Mouse (Mus musculus): ENCODE data around the gene Sult2b1. TPM values are rescaled to one million over a fixed set of nuclear protein-coding genes. Genes with fewer than 3 reads are reported as not detected.

Sult2b1 gene
- 1.6 and 1.7 TPM in 2 replicates for polyA plus RNA-seq (2016; fragmentation: Nextera tagmentation; extraction: Ambion mirVana)

GRCm38 (mm10) chr7:45784524-45785372, at the start of gene Sult2b1:
Gene Sult2b1 (minus strand): TSS chr7:45784669.
- no peaks in the 10 kb centered on the region for H3K9me3 ChIP-seq
- H3K4me3 ChIP-seq, result peak within 1 kb of the TSS; percentile 86
- WGBS, result 24% methylated on average over 20 of the region's 20 CpGs
- H3K27ac ChIP-seq (replicated peaks), result peak within 1 kb of the TSS; percentile 89
- peaks cover 47% of the 10 kb centered on the region for H3K4me1 ChIP-seq
- DNase-seq (ENCODE audit: low spot score), result peak; percentile 94
- peaks cover 31% of the 10 kb centered on the region for H3K27me3 ChIP-seq (replicated peaks; ENCODE audit: low read depth, poor library complexity, severe bottlenecking)
- H3K36me3 ChIP-seq (replicated peaks), result peaks cover 28% of the 10 kb centered on the region

GRCm38 (mm10) chr7:45833924-45834323, 49.5 kb upstream of the Sult2b1 start:
- Histone ChIP-seq H3K36me3 (replicated peaks) (peaks cover 11% of the 10 kb centered on the region), H3K27me3 (replicated peaks; ENCODE audit: low read depth, poor library complexity, severe bottlenecking) (peaks cover 71% of the 10 kb centered on the region), H3K9me3 (no peaks in the 10 kb centered on the region), H3K27ac (replicated peaks) (peak overlapping the region; percentile 30; the same call in 1 of the 2 replicates), H3K4me3 (peak overlapping the region; percentile 53), H3K4me1 (peaks cover 38% of the 10 kb centered on the region)
- DNase-seq (ENCODE audit: low spot score), result no peak
- 3% methylated on average over 31 of the region's 31 CpGs for WGBS

- Histone ChIP-seq H3K36me3 (replicated peaks) (peaks cover 18% of the 10 kb centered on the region), H3K27me3 (replicated peaks; ENCODE audit: low read depth, poor library complexity, severe bottlenecking) (peaks cover 71% of the 10 kb centered on the region), H3K4me3 (peak overlapping the region; percentile 53), H3K4me1 (peaks cover 38% of the 10 kb centered on the region), H3K9me3 (no peaks in the 10 kb centered on the region), H3K27ac (replicated peaks) (peak overlapping the region; percentile 30)
- peak; percentile 52 for DNase-seq (ENCODE audit: low spot score)
- WGBS, result 2% methylated on average over 86 of the region's 86 CpGs
Measured at GRCm38 (mm10) chr7:45833148-45833790, 48.8 kb upstream of the Sult2b1 start.

GRCm38 (mm10) chr7:45832428-45832827, 48.0 kb upstream of the Sult2b1 start:
- WGBS, result 9% methylated on average over 30 of the region's 30 CpGs
- Histone ChIP-seq H3K9me3 (no peaks in the 10 kb centered on the region), H3K4me3 (peak overlapping the region; percentile 53), H3K36me3 (replicated peaks) (peaks cover 26% of the 10 kb centered on the region), H3K27me3 (replicated peaks; ENCODE audit: low read depth, poor library complexity, severe bottlenecking) (peaks cover 65% of the 10 kb centered on the region), H3K27ac (replicated peaks) (no peak overlapping the region), H3K4me1 (peaks cover 38% of the 10 kb centered on the region)
- DNase-seq (ENCODE audit: low spot score), result peak; percentile 23

- Histone ChIP-seq H3K4me1 (peaks cover 38% of the 10 kb centered on the region), H3K4me3 (peak overlapping the region; percentile 98), H3K36me3 (replicated peaks) (peaks cover 39% of the 10 kb centered on the region), H3K9me3 (no peaks in the 10 kb centered on the region), H3K27ac (replicated peaks) (peak overlapping the region; percentile 85), H3K27me3 (replicated peaks; ENCODE audit: low read depth, poor library complexity, severe bottlenecking) (peaks cover 52% of the 10 kb centered on the region)
- no peak for DNase-seq (ENCODE audit: low spot score)
- WGBS, result 24% methylated on average over 5 of the region's 5 CpGs
Measured at GRCm38 (mm10) chr7:45831128-45831525, 46.7 kb upstream of the Sult2b1 start.

- H3K27ac ChIP-seq (replicated peaks), result peak within 1 kb of the TSS; percentile 85
- H3K9me3 ChIP-seq, result no peaks in the 10 kb centered on the region
- H3K36me3 ChIP-seq (replicated peaks), result peaks cover 45% of the 10 kb centered on the region
- WGBS, result under 1% methylated on average over 35 of the region's 35 CpGs
- H3K4me1 ChIP-seq, result peaks cover 38% of the 10 kb centered on the region
- DNase-seq (ENCODE audit: low spot score), result peak; percentile 91
- peak within 1 kb of the TSS; percentile 98 for H3K4me3 ChIP-seq
- peaks cover 47% of the 10 kb centered on the region for H3K27me3 ChIP-seq (replicated peaks; ENCODE audit: low read depth, poor library complexity, severe bottlenecking)
Measured at GRCm38 (mm10) chr7:45830427-45831127, 46.1 kb upstream of the Sult2b1 start, which contains the start of gene Grwd1. Gene Grwd1 (minus strand): TSS chr7:45830944.

- Histone ChIP-seq H3K9me3 (no peaks in the 10 kb centered on the region), H3K4me3 (no peak overlapping the region), H3K27me3 (replicated peaks; ENCODE audit: low read depth, poor library complexity, severe bottlenecking) (peaks cover 7% of the 10 kb centered on the region), H3K36me3 (replicated peaks) (peaks cover 83% of the 10 kb centered on the region), H3K4me1 (peaks cover 18% of the 10 kb centered on the region), H3K27ac (replicated peaks) (no peak overlapping the region)
- DNase-seq (ENCODE audit: low spot score), result no peak
- 91% methylated on average over 7 of the region's 7 CpGs for WGBS
Measured at GRCm38 (mm10) chr7:45826631-45827030, 42.2 kb upstream of the Sult2b1 start.

- Histone ChIP-seq H3K27me3 (replicated peaks; ENCODE audit: low read depth, poor library complexity, severe bottlenecking) (peaks cover 14% of the 10 kb centered on the region), H3K27ac (replicated peaks) (no peak within 1 kb of the TSS), H3K4me3 (no peak within 1 kb of the TSS), H3K9me3 (no peaks in the 10 kb centered on the region), H3K36me3 (replicated peaks) (peaks cover 86% of the 10 kb centered on the region), H3K4me1 (peaks cover 11% of the 10 kb centered on the region)
- WGBS, result 73% methylated on average over 7 of the region's 7 CpGs
- no peak for DNase-seq (ENCODE audit: low spot score)
Measured at GRCm38 (mm10) chr7:45824598-45824997, 40.1 kb upstream of the Sult2b1 start, which contains the start of gene Kcnj14. Gene Kcnj14 (minus strand): TSS chr7:45824782.

- Histone ChIP-seq H3K4me3 (no peak overlapping the region), H3K27ac (replicated peaks) (no peak overlapping the region), H3K36me3 (replicated peaks) (peaks cover 49% of the 10 kb centered on the region), H3K9me3 (no peaks in the 10 kb centered on the region), H3K27me3 (replicated peaks; ENCODE audit: low read depth, poor library complexity, severe bottlenecking) (peaks cover 29% of the 10 kb centered on the region), H3K4me1 (peaks cover 13% of the 10 kb centered on the region)
- no peak for DNase-seq (ENCODE audit: low spot score)
Measured at GRCm38 (mm10) chr7:45820913-45821312, 36.4 kb upstream of the Sult2b1 start.

- peaks cover 23% of the 10 kb centered on the region for H3K4me1 ChIP-seq
- no peaks in the 10 kb centered on the region for H3K9me3 ChIP-seq
- no peak overlapping the region for H3K27ac ChIP-seq (replicated peaks)
- WGBS, result 9% methylated on average over 25 of the region's 25 CpGs
- H3K36me3 ChIP-seq (replicated peaks), result peaks cover 39% of the 10 kb centered on the region
- peaks cover 29% of the 10 kb centered on the region for H3K27me3 ChIP-seq (replicated peaks; ENCODE audit: low read depth, poor library complexity, severe bottlenecking)
- peak overlapping the region; percentile 46 for H3K4me3 ChIP-seq
- DNase-seq (ENCODE audit: low spot score), result no peak
Measured at GRCm38 (mm10) chr7:45819843-45820242, 35.4 kb upstream of the Sult2b1 start.

GRCm38 (mm10) chr7:45815984-45816351, 31.5 kb upstream of the Sult2b1 start:
- Histone ChIP-seq H3K4me1 (peaks cover 43% of the 10 kb centered on the region), H3K9me3 (no peaks in the 10 kb centered on the region), H3K4me3 (peak overlapping the region; percentile 98; the same call in 1 of the 2 replicates), H3K27me3 (replicated peaks; ENCODE audit: low read depth, poor library complexity, severe bottlenecking) (peaks cover 29% of the 10 kb centered on the region), H3K27ac (replicated peaks) (peak overlapping the region; percentile 100), H3K36me3 (replicated peaks) (peaks cover 23% of the 10 kb centered on the region)
- DNase-seq (ENCODE audit: low spot score), result no peak
- WGBS, result 48% methylated on average over 2 of the region's 2 CpGs

- peak overlapping the region; percentile 100 for H3K27ac ChIP-seq (replicated peaks)
Measured at GRCm38 (mm10) chr7:45815323-45815983, 31.0 kb upstream of the Sult2b1 start.

More at GRCm38 (mm10) chr7:45815323-45815983, 31.0 kb upstream of the Sult2b1 start:
- Histone ChIP-seq H3K4me1 (peaks cover 43% of the 10 kb centered on the region), H3K27me3 (replicated peaks; ENCODE audit: low read depth, poor library complexity, severe bottlenecking) (peaks cover 24% of the 10 kb centered on the region), H3K9me3 (no peaks in the 10 kb centered on the region), H3K4me3 (peak overlapping the region; percentile 98), H3K36me3 (replicated peaks) (peaks cover 26% of the 10 kb centered on the region)
- DNase-seq (ENCODE audit: low spot score), result no peak
- WGBS, result 39% methylated on average over 10 of the region's 10 CpGs
